Mouse (Mus musculus) limb, embryonic 14.5 days (tissue): ENCODE measurements around the gene Sfmbt1. TPM values are rescaled to one million over a fixed set of nuclear protein-coding genes. Genes with fewer than 3 reads are reported as not detected.

Experiments
- ATAC-seq: fragments of 200-750 bp; cut with Nextera tagmentation; 2 replicates; pipeline ENCODE4 v1.8.0; 2017; ENCODE audit warnings: low read depth, moderate number of reproducible peaks, moderate TSS enrichment; ENCODE audit not compliant: low FRiP score
- DNase-seq: peaks from one replicate; pipeline ENCODE4 v3.0.0-alpha.2; 2015; ENCODE audit warnings: low spot score
- H3K27ac ChIP-seq: fragments of 300-500 bp; sonication (generic); replicated peaks from 2 replicates; pipeline ENCODE4 v1.5.1; 2014; ENCODE audit warnings: low read depth, mild to moderate bottlenecking, low read length, moderate library complexity, mixed read lengths
- H3K27me3 ChIP-seq: fragments of 300-500 bp; sonication (generic); 2 replicates; pipeline ENCODE4 v1.6.1; 2014; ENCODE audit warnings: low read length, mixed read lengths; ENCODE audit not compliant: control insufficient read depth, insufficient read depth
- H3K36me3 ChIP-seq: fragments of 300-500 bp; sonication (generic); 2 replicates; pipeline ENCODE4 v1.6.1; 2014; ENCODE audit warnings: mild to moderate bottlenecking, low read length, moderate library complexity, mixed read lengths; ENCODE audit not compliant: control insufficient read depth, insufficient read depth
- H3K4me1 ChIP-seq: fragments of 300-500 bp; sonication (generic); 2 replicates; pipeline ENCODE4 v1.6.1; 2014; ENCODE audit warnings: antibody characterized with exemption, low read length, mixed read lengths; ENCODE audit not compliant: control insufficient read depth, insufficient read depth
- H3K4me2 ChIP-seq: fragments of 300-500 bp; sonication (generic); replicated peaks from 2 replicates; pipeline ENCODE4 v1.6.1; 2014; ENCODE audit warnings: low read depth, mild to moderate bottlenecking, low read length, moderate library complexity; ENCODE audit not compliant: severe bottlenecking
- H3K4me3 ChIP-seq: fragments of 300-500 bp; sonication (generic); replicated peaks from 2 replicates; pipeline ENCODE4 v1.5.1; 2014; ENCODE audit warnings: low read length
- H3K9ac ChIP-seq: fragments of 300-500 bp; sonication (generic); 2 replicates; pipeline ENCODE4 v1.6.1; 2014; ENCODE audit warnings: mild to moderate bottlenecking, low read depth, low read length, moderate library complexity; ENCODE audit not compliant: severe bottlenecking
- H3K9me3 ChIP-seq: fragments of 300-500 bp; sonication (generic); 2 replicates; pipeline ENCODE4 v1.6.1; 2016; ENCODE audit warnings: low read length; ENCODE audit not compliant: control insufficient read depth
- POLR2A ChIP-seq: fragments of 200-500 bp; IDR thresholded peaks from 2 replicates; pipeline ENCODE4 v1.8.0; 2012; ENCODE audit warnings: inconsistent platforms, mild to moderate bottlenecking, moderate library complexity, borderline replicate concordance; ENCODE audit not compliant: insufficient read depth, insufficient read length; ENCODE audit errors: extremely low read depth
- WGBS: fragments of 180-500 bp; shearing (Covaris S2); extraction: QIAGEN DNeasy Blood & Tissue Kit; methylation state at CpG from one replicate; pipeline ENCODE4 v1.1.7; 2014; 5-methylcytosine and 5-hydroxymethylcytosine counted together
- polyA plus RNA-seq, 2 experiments: library from polyadenylated mRNA; depleted of rRNA in 1 of 2; stranded (reverse) in 1 of 2; unstranded in 1 of 2; fragments of >200 nt; fragmentation: Nextera tagmentation in 1 of 2; extraction: Ambion mirVana in 1 of 2; gene quantifications; 2 replicates each; pipeline versions ENCODE4 v1.2.1 to v1.2.3; 2012 to 2014

Gene Sfmbt1
- polyA plus RNA-seq, 2 experiments: 7.7 to 14.0 TPM

GRCm38 (mm10) chr14:30826174-30827140 lies 111.8 kb downstream of the Sfmbt1 start:
- Histone ChIP-seq H3K27ac (no peak overlapping the region), H3K4me3 (peak overlapping the region; percentile 88), H3K4me1 (peaks cover 26% of the 10 kb centered on the region), H3K27me3 (no peaks in the 10 kb centered on the region), H3K4me2 (peak overlapping the region; percentile 87), H3K9me3 (no peaks in the 10 kb centered on the region), H3K36me3 (no peaks in the 10 kb centered on the region), H3K9ac (peak overlapping the region; percentile 87)
- DNase-seq (no peak), ATAC-seq (no peak)
- 21% methylated on average over 17 of the region's 17 CpGs for WGBS
- no peak for TF ChIP-seq POLR2A

GRCm38 (mm10) chr14:30827480-30827879 lies 112.8 kb downstream of the Sfmbt1 start:
- no peak for DNase-seq
- ATAC-seq: no peak
- no peaks in the 10 kb centered on the region for H3K36me3 ChIP-seq
- peaks cover 26% of the 10 kb centered on the region for H3K4me1 ChIP-seq
- H3K27me3 ChIP-seq: no peaks in the 10 kb centered on the region
- H3K9me3 ChIP-seq: no peaks in the 10 kb centered on the region
- no peak overlapping the region for H3K4me2 ChIP-seq
- H3K27ac ChIP-seq: no peak overlapping the region
- no peak overlapping the region for H3K4me3 ChIP-seq
- H3K9ac ChIP-seq: no peak overlapping the region
- WGBS: 72% methylated on average over 4 of the region's 4 CpGs
- TF ChIP-seq POLR2A: no peak

GRCm38 (mm10) chr14:30828077-30828476 lies 113.4 kb downstream of the Sfmbt1 start:
- Histone ChIP-seq H3K4me3 (no peak overlapping the region), H3K4me2 (no peak overlapping the region), H3K27ac (no peak overlapping the region), H3K4me1 (peaks cover 26% of the 10 kb centered on the region), H3K9ac (no peak overlapping the region), H3K36me3 (no peaks in the 10 kb centered on the region), H3K9me3 (no peaks in the 10 kb centered on the region), H3K27me3 (no peaks in the 10 kb centered on the region)
- DNase-seq: no peak
- WGBS: 78% methylated on average over 4 of the region's 4 CpGs
- TF ChIP-seq POLR2A: no peak
- no peak for ATAC-seq

GRCm38 (mm10) chr14:30828635-30829460 lies 114.2 kb downstream of the Sfmbt1 start:
- no peak overlapping the region for H3K4me3 ChIP-seq
- H3K9ac ChIP-seq: no peak overlapping the region
- peaks cover 26% of the 10 kb centered on the region for H3K4me1 ChIP-seq
- ATAC-seq (no peak), DNase-seq (no peak)
- H3K27me3 ChIP-seq: no peaks in the 10 kb centered on the region
- H3K4me2 ChIP-seq: no peak overlapping the region
- no peak for TF ChIP-seq POLR2A
- no peaks in the 10 kb centered on the region for H3K9me3 ChIP-seq
- no peak overlapping the region for H3K27ac ChIP-seq
- H3K36me3 ChIP-seq: no peaks in the 10 kb centered on the region
- WGBS: 76% methylated on average over 11 of the region's 11 CpGs

- H3K9ac ChIP-seq: no peak overlapping the region
- TF ChIP-seq POLR2A: no peak
- H3K4me2 ChIP-seq: no peak overlapping the region
- H3K27me3 ChIP-seq: no peaks in the 10 kb centered on the region
- no peak for ATAC-seq
- no peaks in the 10 kb centered on the region for H3K9me3 ChIP-seq
- no peak overlapping the region for H3K4me3 ChIP-seq
- H3K36me3 ChIP-seq: peaks cover 12% of the 10 kb centered on the region
- 83% methylated on average over 14 of the region's 14 CpGs for WGBS
- no peak for DNase-seq
- H3K4me1 ChIP-seq: no peaks in the 10 kb centered on the region
- H3K27ac ChIP-seq: no peak overlapping the region
Observed at GRCm38 (mm10) chr14:30837416-30837996, 122.9 kb downstream of the Sfmbt1 start.
